Mouse (Mus musculus) G1E (cell line): ENCODE data around the gene Adipor2. TPM values are rescaled to one million over a fixed set of nuclear protein-coding genes. Genes with fewer than 3 reads are reported as not detected.

Source experiments
- ATAC-seq: 2 replicates; pipeline ENCODE4 v1.8.0; 2016; ENCODE audit warnings: mild to moderate bottlenecking; ENCODE audit not compliant: insufficient number of reproducible peaks, poor library complexity, low FRiP score, severe bottlenecking; ENCODE audit errors: extremely low read depth
- DNase-seq: peaks from one replicate; pipeline ENCODE4 v3.0.0; 2012; ENCODE audit warnings: low spot score
- H3K27me3 ChIP-seq: 2 replicates; pipeline ENCODE4 v1.6.1; 2012; ENCODE audit warnings: mild to moderate bottlenecking, low read length, inconsistent platforms; ENCODE audit not compliant: insufficient read depth
- H3K36me3 ChIP-seq: replicated peaks from 2 replicates; pipeline ENCODE3; 2012; ENCODE audit warnings: mild to moderate bottlenecking, inconsistent platforms
- H3K4me1 ChIP-seq: 2 replicates; pipeline ENCODE4 v1.6.1; 2012; ENCODE audit warnings: low read depth, low read length, inconsistent platforms, mixed read lengths; ENCODE audit not compliant: insufficient read depth
- H3K4me3 ChIP-seq: 2 replicates; pipeline ENCODE4 v1.5.1; 2012; ENCODE audit warnings: low read depth, mild to moderate bottlenecking, inconsistent platforms, low read length, moderate library complexity, mixed read lengths
- H3K9me3 ChIP-seq: replicated peaks from 2 replicates; pipeline ENCODE4 v1.6.1; 2012; ENCODE audit warnings: inconsistent platforms
- CTCF ChIP-seq: IDR thresholded peaks from 2 replicates; pipeline ENCODE4 v1.5.1; 2012; ENCODE audit warnings: low read depth, low read length, inconsistent platforms, mixed read lengths
- GATA1 ChIP-seq: IDR thresholded peaks from 2 replicates; pipeline ENCODE4 v1.6.1; 2012; ENCODE audit warnings: borderline replicate concordance, low read length, inconsistent platforms, mixed read lengths
- GATA2 ChIP-seq: IDR thresholded peaks from 2 replicates; pipeline ENCODE4 v1.6.1; 2012; ENCODE audit warnings: low read depth, low read length, inconsistent platforms, borderline replicate concordance
- POLR2AphosphoS5 ChIP-seq: IDR thresholded peaks from 2 replicates; pipeline ENCODE4 v1.6.1; 2012; ENCODE audit warnings: low read depth, low read length, inconsistent platforms; ENCODE audit not compliant: insufficient replicate concordance
- TAL1 ChIP-seq: conservative IDR thresholded peaks from 2 replicates; pipeline ENCODE4 v1.6.1; 2012; ENCODE audit warnings: low read depth, low read length, inconsistent platforms, mixed read lengths
- polyA plus RNA-seq: library from polyadenylated mRNA; stranded (reverse); fragments of >175 nt; gene quantifications from 2 replicates; pipeline ENCODE4 v1.2.3, GENCODE M21; 2012
- total RNA-seq, 2 experiments: library from RNA; stranded (forward) in 1 of 2; stranded (reverse) in 1 of 2; fragments of 200-1000 nt in 1 of 2; fragments of >200 nt in 1 of 2; fragmentation: Nextera tagmentation in 1 of 2; gene quantifications; 2 replicates each; pipeline ENCODE4 v1.2.3; 2014 to 2017

The Adipor2 gene
- total and polyA plus RNA-seq, 3 experiments, result 28.2 to 129 (median 97.8) TPM

DNA sequence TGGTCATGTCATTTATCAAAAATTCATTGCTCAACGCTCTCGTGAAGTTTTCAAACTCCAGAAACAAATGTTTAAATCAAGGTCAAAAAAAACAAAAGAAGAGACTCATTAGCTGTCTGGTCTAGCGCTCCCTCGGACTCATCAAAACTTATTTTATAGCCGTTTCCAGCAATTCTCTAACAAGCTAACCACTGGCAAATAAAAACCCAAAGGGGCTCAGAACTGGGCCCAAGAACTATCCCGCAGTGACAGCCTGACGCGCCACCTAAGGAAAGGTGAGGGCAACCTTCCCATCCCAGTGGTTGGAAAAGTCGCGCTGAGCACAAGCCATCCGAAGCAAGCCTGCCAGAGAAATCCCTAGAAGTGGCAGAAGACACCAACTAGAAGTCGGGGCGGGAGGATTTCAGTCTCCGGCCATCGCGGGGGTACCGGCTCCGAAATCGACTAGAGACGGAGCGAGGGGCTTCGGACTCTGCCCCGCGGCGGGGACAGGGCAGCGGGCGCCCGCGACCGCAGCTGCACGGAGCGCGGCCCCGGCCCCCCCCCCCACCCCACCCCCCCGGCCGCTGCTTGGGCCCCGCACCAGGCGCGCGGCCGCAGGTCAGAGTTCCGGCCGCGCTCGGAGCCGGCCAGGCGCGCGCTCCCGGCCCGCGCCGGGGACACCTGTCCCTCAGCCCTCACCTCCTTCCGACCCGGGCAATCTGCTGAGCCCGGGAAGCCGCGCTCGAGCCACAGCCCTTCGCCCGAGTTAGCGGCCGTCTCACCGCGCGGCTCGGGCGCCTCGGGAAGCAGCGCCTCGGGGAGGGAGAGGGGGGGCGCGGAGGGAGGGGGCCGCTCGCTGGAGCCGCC, 29.5 kb downstream of the Adipor2 start:
- Histone ChIP-seq H3K27me3 (no peaks in the 10 kb centered on the region), H3K4me3 (peak overlapping the region; percentile 81), H3K9me3 (no peaks in the 10 kb centered on the region), H3K4me1 (peaks cover 26% of the 10 kb centered on the region), H3K36me3 (peaks cover 20% of the 10 kb centered on the region)
- DNase-seq (peak; percentile 45), ATAC-seq (no peak)
- TF ChIP-seq TAL1 (no peak), POLR2AphosphoS5 (no peak), CTCF (no peak), GATA1 (no peak), GATA2 (no peak)

- no peak for TF ChIP-seq CTCF
- TF ChIP-seq GATA1, result no peak
- TF ChIP-seq GATA2, result no peak
- TF ChIP-seq POLR2AphosphoS5, result no peak
- TF ChIP-seq TAL1, result no peak
- Histone ChIP-seq H3K9me3 (no peaks in the 10 kb centered on the region), H3K27me3 (no peaks in the 10 kb centered on the region), H3K4me3 (peak overlapping the region; percentile 81; the same call in 1 of the 2 replicates), H3K36me3 (peaks cover 25% of the 10 kb centered on the region), H3K4me1 (peaks cover 31% of the 10 kb centered on the region)
- ATAC-seq (no peak), DNase-seq (no peak)
These were observed 30.7 kb downstream of the Adipor2 start for GRCm38 (mm10) chr6:119386821-119387220.

DNA sequence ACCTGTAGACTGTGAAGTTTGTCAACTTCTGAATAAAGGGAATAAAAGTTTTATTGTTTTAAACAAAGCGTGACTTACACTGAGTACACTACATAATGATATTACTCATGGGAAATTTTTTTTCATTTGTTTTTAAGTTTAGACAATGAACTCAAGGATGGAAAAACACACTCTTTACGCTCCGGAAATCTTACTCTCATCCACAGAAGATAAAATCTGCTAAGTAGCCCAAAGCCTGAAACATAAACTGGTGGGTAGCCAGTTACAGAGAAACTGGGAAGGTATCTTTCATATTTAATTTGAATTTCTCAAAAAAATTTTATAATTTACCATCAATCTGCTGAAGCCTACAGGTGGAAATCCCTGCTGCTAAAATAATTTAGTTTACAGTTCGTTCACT, 31.1 kb downstream of the Adipor2 start:
- Histone ChIP-seq H3K4me1 (peaks cover 33% of the 10 kb centered on the region), H3K4me3 (no peak overlapping the region), H3K9me3 (no peaks in the 10 kb centered on the region), H3K36me3 (peaks cover 28% of the 10 kb centered on the region), H3K27me3 (no peaks in the 10 kb centered on the region)
- DNase-seq (no peak), ATAC-seq (no peak)
- TF ChIP-seq CTCF, result no peak
- TF ChIP-seq GATA1, result no peak
- TF ChIP-seq POLR2AphosphoS5, result no peak
- TF ChIP-seq GATA2, result no peak
- no peak for TF ChIP-seq TAL1

GRCm38 (mm10) chr6:119385668-119386067, 31.8 kb downstream of the Adipor2 start:
- Histone ChIP-seq H3K4me3 (no peak overlapping the region), H3K4me1 (peaks cover 36% of the 10 kb centered on the region), H3K36me3 (peaks cover 33% of the 10 kb centered on the region), H3K9me3 (no peaks in the 10 kb centered on the region), H3K27me3 (no peaks in the 10 kb centered on the region)
- TF ChIP-seq POLR2AphosphoS5 (no peak), TAL1 (no peak), GATA2 (no peak), GATA1 (no peak), CTCF (no peak)
- ATAC-seq, result no peak
- DNase-seq, result no peak

DNA sequence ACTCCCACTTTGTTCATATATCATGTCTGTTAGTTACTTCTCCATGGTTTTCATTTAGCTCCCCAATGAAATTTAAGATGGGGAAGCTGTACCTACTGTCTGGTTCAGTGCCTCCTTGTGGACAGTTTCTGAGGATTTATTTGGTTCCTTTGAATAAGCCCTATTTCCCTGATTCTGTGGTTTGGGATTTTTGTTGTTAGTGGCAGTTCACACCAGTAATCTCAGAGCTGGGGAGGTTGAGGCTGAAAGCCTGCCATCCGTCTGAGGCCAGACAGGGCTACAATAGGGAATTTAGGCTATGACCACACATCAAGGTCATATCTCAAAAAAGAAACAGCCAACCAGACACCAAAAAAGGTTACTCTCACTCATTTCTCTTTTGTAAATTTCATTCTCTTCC, 38.9 kb downstream of the Adipor2 start:
- no peaks in the 10 kb centered on the region for H3K9me3 ChIP-seq
- no peaks in the 10 kb centered on the region for H3K27me3 ChIP-seq
- ATAC-seq (no peak), DNase-seq (no peak)
- no peak overlapping the region for H3K4me3 ChIP-seq
- no peak for TF ChIP-seq TAL1
- no peak for TF ChIP-seq GATA2
- no peak for TF ChIP-seq POLR2AphosphoS5
- no peak for TF ChIP-seq GATA1
- no peak for TF ChIP-seq CTCF
- peaks cover 60% of the 10 kb centered on the region for H3K4me1 ChIP-seq
- H3K36me3 ChIP-seq, result peaks cover 56% of the 10 kb centered on the region

GRCm38 (mm10) chr6:119377613-119378012, 39.9 kb downstream of the Adipor2 start:
- H3K9me3 ChIP-seq, result no peaks in the 10 kb centered on the region
- H3K36me3 ChIP-seq, result peaks cover 61% of the 10 kb centered on the region
- TF ChIP-seq POLR2AphosphoS5 (no peak), GATA2 (no peak), TAL1 (peak; percentile 44), GATA1 (no peak), CTCF (no peak)
- no peak overlapping the region; the same call in 1 of the 2 replicates for H3K4me3 ChIP-seq
- H3K4me1 ChIP-seq, result peaks cover 70% of the 10 kb centered on the region
- H3K27me3 ChIP-seq, result no peaks in the 10 kb centered on the region
- peak; percentile 48 for DNase-seq
- peak; percentile 96 for ATAC-seq
